Mouse (Mus musculus): Measurements from ENCODE around the gene Wdr47.
"Not testable (repeated sequence)": the region's sequence is repeated elsewhere in the genome, so short reads cannot be mapped to it uniquely, and the experiment has no call there.

The Wdr47 gene

DNA sequence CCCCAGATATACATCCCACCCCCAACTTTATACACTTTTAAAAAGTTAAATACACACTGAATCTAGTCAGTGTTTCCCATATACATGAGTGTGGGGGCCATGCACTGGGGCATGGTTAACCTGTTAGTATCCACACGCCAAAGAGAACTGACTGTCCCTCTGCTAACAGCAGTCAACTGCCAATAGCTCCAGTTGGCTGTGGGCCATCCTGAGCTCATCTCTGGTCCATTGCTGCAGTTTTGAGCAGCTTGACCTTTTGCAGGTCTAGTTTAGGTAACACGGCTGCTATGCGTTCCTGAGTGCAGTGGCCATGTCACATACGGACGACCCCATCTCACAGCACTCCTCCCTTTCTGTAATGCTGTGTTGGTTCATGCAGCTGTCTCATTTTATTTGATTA, 43.7 kb downstream of the Wdr47 start:
- no peak for DNase-seq (ENCODE audit: low spot score)

- DNase-seq (ENCODE audit: low spot score): peak; percentile 34
These were observed 48.3 kb downstream of the Wdr47 start for GRCm38 (mm10) chr3:108639412-108639811.

DNA sequence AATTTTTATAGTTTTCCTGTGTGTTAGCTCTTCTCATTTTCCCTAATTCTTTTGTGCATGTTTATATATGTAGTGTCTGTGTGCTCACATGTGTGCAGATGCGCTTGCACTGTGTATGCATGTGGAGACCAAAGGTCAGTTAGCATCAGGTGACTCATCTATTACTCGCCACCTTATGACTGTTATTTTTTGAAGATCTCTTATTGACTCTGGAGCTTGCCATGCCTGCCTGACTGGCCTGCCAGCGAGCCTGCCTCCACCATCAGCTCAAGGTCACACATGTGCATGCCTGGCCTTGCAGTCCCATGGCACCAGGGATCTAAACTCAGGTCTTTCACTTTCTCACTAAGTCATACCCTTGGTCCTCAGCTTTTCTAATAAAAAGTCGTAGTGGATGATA, 49.9 kb downstream of the Wdr47 start:
- no peak for DNase-seq (ENCODE audit: low spot score)

- no peak for DNase-seq (ENCODE audit: low spot score)
These were observed 53.8 kb downstream of the Wdr47 start for GRCm38 (mm10) chr3:108644856-108645255.

DNA sequence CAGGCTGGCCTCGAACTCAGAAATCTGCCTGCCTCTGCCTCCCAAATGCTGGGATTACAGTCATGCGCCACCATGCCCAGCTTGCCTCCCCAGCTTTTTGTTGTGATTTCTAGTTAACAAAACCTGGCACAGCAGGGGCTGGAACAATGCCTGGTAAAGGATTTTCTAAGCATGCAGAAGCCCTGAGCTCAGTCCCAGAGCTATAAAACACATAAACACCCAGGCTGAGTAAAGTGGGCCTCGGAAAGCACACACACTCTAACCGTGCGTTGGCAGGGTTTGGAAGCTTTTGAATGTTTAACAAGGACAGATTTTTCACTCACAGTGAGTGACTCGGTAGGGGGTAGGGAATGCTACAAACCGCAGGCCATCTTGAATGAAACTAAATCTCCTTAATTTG, 55.0 kb downstream of the Wdr47 start:
- DNase-seq (ENCODE audit: low spot score): no peak

- DNase-seq (ENCODE audit: low spot score): not testable (repeated sequence)
These were observed 56.6 kb downstream of the Wdr47 start for GRCm38 (mm10) chr3:108647681-108648080.

- DNase-seq (ENCODE audit: low spot score): peak; percentile 35
These were observed 62.0 kb downstream of the Wdr47 start for GRCm38 (mm10) chr3:108652866-108653642.

GRCm38 (mm10) chr3:108653710-108654379, 62.8 kb downstream of the Wdr47 start, which contains the start of gene Clcc1:
Gene Clcc1, plus strand, starts transcription at chr3:108653913.
- peak; percentile 94 for DNase-seq (ENCODE audit: low spot score)

DNA sequence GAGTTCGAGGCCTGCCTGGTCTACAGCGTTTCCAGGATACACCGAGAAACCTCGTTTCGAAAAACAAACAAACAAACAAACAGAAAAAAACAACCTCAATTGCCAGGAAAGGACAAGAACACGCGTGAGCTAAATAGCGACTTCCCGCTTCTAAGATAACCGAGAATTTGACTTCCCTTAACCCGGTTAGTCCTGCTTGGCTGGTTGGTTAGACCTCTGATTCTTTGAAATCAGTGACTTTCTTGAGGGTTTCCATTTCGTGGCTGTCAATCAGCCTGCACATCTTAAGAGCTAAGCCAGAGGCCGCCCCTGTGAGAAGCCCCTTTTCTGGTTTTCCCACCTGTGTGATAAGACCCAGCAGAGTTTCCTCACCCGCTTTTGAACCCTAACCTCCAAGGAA, 63.5 kb downstream of the Wdr47 start:
- peak; percentile 35 for DNase-seq (ENCODE audit: low spot score)

- no peak for DNase-seq (ENCODE audit: low spot score)
These were observed 64.4 kb downstream of the Wdr47 start for GRCm38 (mm10) chr3:108655486-108655885.

DNA sequence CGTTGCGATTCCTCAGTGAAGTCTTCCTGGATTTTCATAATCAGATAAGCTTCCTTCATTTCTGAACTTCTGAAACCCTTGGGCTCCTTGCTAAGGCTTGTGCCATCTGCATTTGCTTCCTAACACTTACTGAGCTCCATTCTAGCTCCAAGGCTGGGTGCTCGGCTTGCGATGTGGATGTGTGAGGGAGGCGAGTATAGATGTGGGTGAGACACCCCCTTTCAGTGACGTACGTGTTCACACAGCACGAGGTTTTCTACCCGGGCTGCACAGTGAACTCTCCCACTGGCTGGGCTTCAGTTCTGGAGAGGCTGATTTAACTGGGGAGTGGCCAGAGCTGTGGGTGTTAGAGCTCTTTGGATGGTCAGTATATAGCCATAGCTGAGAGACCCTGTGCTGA, 67.5 kb downstream of the Wdr47 start:
- no peak for DNase-seq (ENCODE audit: low spot score)

DNA sequence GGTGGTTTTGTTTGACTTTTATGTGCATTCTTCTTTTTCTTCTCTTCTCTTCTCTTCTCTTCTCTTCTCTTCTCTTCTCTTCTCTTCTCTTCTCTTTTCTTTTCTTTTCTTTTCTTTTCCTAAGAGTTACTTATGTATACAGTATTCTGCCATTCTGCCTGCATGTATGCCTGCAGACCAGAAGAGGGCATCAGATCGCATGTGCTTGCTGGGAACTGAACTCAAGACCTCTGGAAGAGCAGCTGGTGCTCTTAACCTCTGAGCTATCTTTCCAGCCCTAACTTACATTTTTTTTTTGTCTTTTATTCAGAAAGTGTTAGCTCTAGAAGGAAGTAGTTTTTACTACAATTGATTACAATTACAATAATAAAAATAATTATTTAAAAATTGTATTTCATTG, 69.9 kb downstream of the Wdr47 start:
- no peak for DNase-seq (ENCODE audit: low spot score)

GRCm38 (mm10) chr3:108676616-108677015, 85.5 kb downstream of the Wdr47 start:
- DNase-seq (ENCODE audit: low spot score): no peak

DNA sequence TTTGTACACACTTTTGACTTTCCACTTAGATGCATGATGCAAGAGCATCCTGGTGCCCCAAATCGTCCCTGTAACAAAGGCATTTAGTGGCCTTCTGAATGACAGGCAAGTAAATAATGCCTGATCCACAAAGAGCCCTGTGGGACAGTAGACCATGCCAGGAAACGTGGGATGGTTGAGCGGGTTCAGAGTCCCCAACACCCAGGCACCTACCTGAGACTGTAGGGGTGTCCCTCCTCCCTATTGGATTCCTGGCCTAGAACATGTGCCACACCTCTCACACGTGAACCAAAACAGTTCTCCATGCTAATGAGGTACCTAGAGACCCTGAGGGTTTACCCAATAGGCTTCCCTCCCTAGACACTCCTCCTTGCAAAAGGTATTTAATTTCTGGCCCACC, 89.9 kb downstream of the Wdr47 start:
- DNase-seq (ENCODE audit: low spot score): no peak

DNA sequence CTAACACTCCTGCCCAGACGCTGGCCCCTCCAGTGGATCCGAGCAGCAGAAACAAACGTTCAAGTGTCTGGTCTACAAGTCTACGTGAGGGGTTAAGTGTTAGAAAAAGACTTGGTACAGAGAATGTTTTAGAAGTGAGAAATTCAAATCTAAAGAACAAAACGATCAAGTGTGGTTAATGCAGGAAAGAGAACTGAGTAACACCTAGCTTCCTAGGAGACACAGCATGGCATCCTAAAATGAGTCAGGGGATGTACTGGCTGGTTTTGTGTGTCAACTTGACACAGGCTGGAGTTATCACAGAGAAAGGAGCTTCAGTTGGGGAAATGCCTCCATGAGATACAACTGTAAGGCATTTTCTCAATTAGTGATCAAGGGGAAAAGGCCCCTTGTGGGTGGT, 92.5 kb downstream of the Wdr47 start:
- not testable (repeated sequence) for DNase-seq (ENCODE audit: low spot score)

DNA sequence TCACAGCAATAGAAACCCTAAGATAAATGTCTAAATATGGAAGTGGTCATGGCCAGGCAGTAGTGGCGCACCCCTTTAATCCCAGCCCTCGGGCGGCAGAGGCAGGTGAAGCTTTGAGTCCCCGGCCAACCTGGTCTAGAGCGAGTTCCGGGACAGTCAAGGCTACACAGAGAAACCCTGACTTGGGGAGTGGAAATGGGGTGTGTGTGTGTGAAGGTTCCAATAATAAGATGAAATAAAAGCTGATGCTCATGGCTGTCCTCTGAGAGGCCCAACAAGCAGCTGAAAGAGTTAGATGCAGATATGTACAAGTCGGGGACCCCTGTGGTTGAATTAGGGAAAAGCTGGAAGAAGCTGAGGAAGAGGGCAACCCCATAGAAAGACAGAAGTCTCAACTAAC, 94.6 kb downstream of the Wdr47 start:
- no peak for DNase-seq (ENCODE audit: low spot score)

GRCm38 (mm10) chr3:108689015-108689441, 97.9 kb downstream of the Wdr47 start:
- no peak for DNase-seq (ENCODE audit: low spot score)

GRCm38 (mm10) chr3:108689446-108689845, 98.4 kb downstream of the Wdr47 start:
- no peak for DNase-seq (ENCODE audit: low spot score)

GRCm38 (mm10) chr3:108689979-108690378, 98.9 kb downstream of the Wdr47 start:
- no peak for DNase-seq (ENCODE audit: low spot score)

DNA sequence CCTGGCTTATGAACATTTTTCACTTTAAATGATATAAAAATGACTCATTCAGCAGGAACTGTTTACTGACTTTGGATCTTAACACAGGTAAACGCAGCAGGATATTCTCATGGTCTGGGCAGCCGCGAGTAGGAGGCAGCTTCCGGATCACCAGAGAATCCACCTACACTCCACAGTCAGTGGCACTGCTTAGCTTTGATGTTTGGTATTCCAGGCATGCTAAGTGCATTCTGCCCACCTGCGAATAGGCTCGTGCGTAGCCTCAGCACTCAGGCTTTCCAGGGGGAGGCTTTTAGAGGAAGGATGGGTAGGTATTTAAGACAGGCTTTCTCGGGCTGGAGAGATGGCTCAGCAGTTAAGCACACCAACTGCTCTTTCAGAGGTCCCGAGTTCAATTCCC, 103.2 kb downstream of the Wdr47 start:
- no peak for DNase-seq (ENCODE audit: low spot score)
